Mouse (Mus musculus): ENCODE results near the gene Arl3.

DNA sequence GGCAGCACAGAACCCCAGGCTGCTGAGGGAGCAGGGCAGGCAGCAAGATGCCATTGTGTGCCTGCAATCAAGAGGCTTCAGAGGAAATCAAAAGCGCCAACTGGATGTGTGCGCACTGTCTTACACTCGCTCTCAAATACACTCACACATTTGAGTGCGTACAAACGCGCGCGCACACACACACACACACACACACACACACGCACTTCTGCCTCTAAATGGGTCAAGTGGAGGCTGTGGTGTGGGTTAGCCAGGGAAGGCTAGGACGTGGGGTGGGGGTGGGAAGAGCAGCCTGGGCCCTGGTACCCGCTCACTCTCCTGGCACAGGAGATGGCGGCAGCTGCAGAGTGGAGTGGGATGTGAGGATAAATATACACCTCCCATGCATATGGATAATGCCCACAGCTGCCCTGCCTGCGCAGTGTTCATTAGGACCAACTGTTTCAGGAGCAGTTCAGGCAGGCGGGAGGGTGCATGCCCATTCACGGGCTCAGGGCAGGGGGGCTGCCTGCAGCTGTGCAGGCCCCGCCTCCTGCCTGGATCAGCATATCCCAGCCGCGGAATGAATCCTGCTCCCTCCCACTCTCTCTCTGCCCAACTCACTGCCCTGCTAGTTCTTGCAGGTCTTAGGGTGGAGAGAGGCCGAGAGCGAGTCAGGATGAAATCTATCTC, 49.4 kb downstream of the Arl3 start:
- TF ChIP-seq POLR2A (IDR thresholded peaks at IDR 0.05; ENCODE audit: insufficient read length, low read depth) = peak; percentile 68
- peak; percentile 59 for TF ChIP-seq SRF (IDR thresholded peaks at IDR 0.05; ENCODE audit: control insufficient read depth, insufficient read length, low read depth)

Measured in myocyte (in vitro differentiated cells).